Mouse (Mus musculus): Measurements from ENCODE around the gene Rhoh. TPM values are rescaled to one million over a fixed set of nuclear protein-coding genes. Genes with fewer than 3 reads are reported as not detected.

Rhoh gene
- total RNA-seq, 1 experiment: 0.27 TPM

GRCm38 (mm10) chr5:65919904-65920303 is 58.9 kb downstream of the Rhoh start:
- Histone ChIP-seq H3K27ac (ENCODE audit: insufficient read depth, low read depth, low read length, poor library complexity, severe bottlenecking) (no peak overlapping the region), H3K36me3 (ENCODE audit: control insufficient read depth, insufficient read depth, low read length, poor library complexity, severe bottlenecking) (no peaks in the 10 kb centered on the region), H3K9ac (ENCODE audit: insufficient read depth, low read depth, low read length, poor library complexity, severe bottlenecking) (no peak overlapping the region), H3K9me3 (ENCODE audit: control insufficient read depth, insufficient read depth, low read depth, low read length) (no peaks in the 10 kb centered on the region), H3K4me1 (ENCODE audit: control insufficient read depth in 2 of 2, insufficient read depth in 2 of 2, low read length in 2 of 2, poor library complexity in 1 of 2) (peaks cover 0 to 3% of the 10 kb centered on the region in 2 experiments; a peak in 1 of 4 replicates), H3K4me3 (ENCODE audit: insufficient read depth in 1 of 2, low read depth in 1 of 2, low read length in 2 of 2, poor library complexity in 1 of 2, severe bottlenecking in 1 of 2) (no peak overlapping the region)
- DNase-seq (ENCODE audit: low read depth, low spot score): no peak
- in situ Hi-C loops (cut with MboI; ENCODE audit: low sequenced_read_pairs in 2 of 2, unreplicated experiment in 2 of 2): no loop called here
- TF ChIP-seq ZNF384 (IDR thresholded peaks at IDR 0.05; ENCODE audit: low read depth, low read length) (no peak), MAFK (IDR thresholded peaks at IDR 0.05; ENCODE audit: insufficient read depth, low read depth, low read length) (no peak), ZC3H11A (IDR thresholded peaks at IDR 0.05; ENCODE audit: borderline replicate concordance, low read depth, low read length) (no peak), CHD2 (IDR thresholded peaks at IDR 0.05; ENCODE audit: low read depth, low read length) (no peak), HCFC1 (IDR thresholded peaks at IDR 0.05; ENCODE audit: borderline replicate concordance, insufficient read depth, low read length) (no peak)

- Histone ChIP-seq H3K9me3 (ENCODE audit: control insufficient read depth, insufficient read depth, low read depth, low read length) (no peaks in the 10 kb centered on the region), H3K27ac (ENCODE audit: insufficient read depth, low read depth, low read length, poor library complexity, severe bottlenecking) (no peak overlapping the region), H3K4me3 (ENCODE audit: insufficient read depth in 1 of 2, low read depth in 1 of 2, low read length in 2 of 2, poor library complexity in 1 of 2, severe bottlenecking in 1 of 2) (no peak overlapping the region), H3K4me1 (ENCODE audit: control insufficient read depth in 2 of 2, insufficient read depth in 2 of 2, low read length in 2 of 2, poor library complexity in 1 of 2) (peaks cover 0 to 3% of the 10 kb centered on the region in 2 experiments; a peak in 1 of 4 replicates), H3K9ac (ENCODE audit: insufficient read depth, low read depth, low read length, poor library complexity, severe bottlenecking) (no peak overlapping the region), H3K36me3 (ENCODE audit: control insufficient read depth, insufficient read depth, low read length, poor library complexity, severe bottlenecking) (no peaks in the 10 kb centered on the region)
- DNase-seq (ENCODE audit: low read depth, low spot score): no peak
- TF ChIP-seq MAFK (IDR thresholded peaks at IDR 0.05; ENCODE audit: insufficient read depth, low read depth, low read length) (no peak), ZC3H11A (IDR thresholded peaks at IDR 0.05; ENCODE audit: borderline replicate concordance, low read depth, low read length) (no peak), HCFC1 (IDR thresholded peaks at IDR 0.05; ENCODE audit: borderline replicate concordance, insufficient read depth, low read length) (no peak), CHD2 (IDR thresholded peaks at IDR 0.05; ENCODE audit: low read depth, low read length) (no peak), ZNF384 (IDR thresholded peaks at IDR 0.05; ENCODE audit: low read depth, low read length) (no peak)
- in situ Hi-C loops (cut with MboI; ENCODE audit: low sequenced_read_pairs in 2 of 2, unreplicated experiment in 2 of 2): no loop called here
These were observed 59.9 kb downstream of the Rhoh start for GRCm38 (mm10) chr5:65920701-65921426.

- Histone ChIP-seq H3K4me3 (ENCODE audit: insufficient read depth in 1 of 2, low read depth in 1 of 2, low read length in 2 of 2, poor library complexity in 1 of 2, severe bottlenecking in 1 of 2) (no peak overlapping the region), H3K9me3 (ENCODE audit: control insufficient read depth, insufficient read depth, low read depth, low read length) (no peaks in the 10 kb centered on the region), H3K4me1 (ENCODE audit: control insufficient read depth in 2 of 2, insufficient read depth in 2 of 2, low read length in 2 of 2, poor library complexity in 1 of 2) (peaks cover 0 to 3% of the 10 kb centered on the region in 2 experiments; a peak in 1 of 4 replicates), H3K9ac (ENCODE audit: insufficient read depth, low read depth, low read length, poor library complexity, severe bottlenecking) (no peak overlapping the region), H3K27ac (ENCODE audit: insufficient read depth, low read depth, low read length, poor library complexity, severe bottlenecking) (no peak overlapping the region), H3K36me3 (ENCODE audit: control insufficient read depth, insufficient read depth, low read length, poor library complexity, severe bottlenecking) (no peaks in the 10 kb centered on the region)
- in situ Hi-C loops (cut with MboI; ENCODE audit: low sequenced_read_pairs in 2 of 2, unreplicated experiment in 2 of 2): no loop called here
- no peak for DNase-seq (ENCODE audit: low read depth, low spot score)
- TF ChIP-seq HCFC1 (IDR thresholded peaks at IDR 0.05; ENCODE audit: borderline replicate concordance, insufficient read depth, low read length): no peak
- TF ChIP-seq CHD2 (IDR thresholded peaks at IDR 0.05; ENCODE audit: low read depth, low read length): no peak
- TF ChIP-seq MAFK (IDR thresholded peaks at IDR 0.05; ENCODE audit: insufficient read depth, low read depth, low read length): no peak
- no peak for TF ChIP-seq ZC3H11A (IDR thresholded peaks at IDR 0.05; ENCODE audit: borderline replicate concordance, low read depth, low read length)
- no peak for TF ChIP-seq ZNF384 (IDR thresholded peaks at IDR 0.05; ENCODE audit: low read depth, low read length)
These were observed 60.6 kb downstream of the Rhoh start for GRCm38 (mm10) chr5:65921477-65922138.

GRCm38 (mm10) chr5:65926666-65927065 is 65.7 kb downstream of the Rhoh start:
- H3K36me3 ChIP-seq (ENCODE audit: control insufficient read depth, insufficient read depth, low read length, poor library complexity, severe bottlenecking): no peaks in the 10 kb centered on the region
- H3K4me1 ChIP-seq (ENCODE audit: control insufficient read depth in 2 of 2, insufficient read depth in 2 of 2, low read length in 2 of 2, poor library complexity in 1 of 2): no peaks in the 10 kb centered on the region
- H3K9ac ChIP-seq (ENCODE audit: insufficient read depth, low read depth, low read length, poor library complexity, severe bottlenecking): no peak overlapping the region
- DNase-seq (ENCODE audit: low read depth, low spot score): no peak
- no peaks in the 10 kb centered on the region for H3K9me3 ChIP-seq (ENCODE audit: control insufficient read depth, insufficient read depth, low read depth, low read length)
- in situ Hi-C loops (cut with MboI; ENCODE audit: low sequenced_read_pairs in 2 of 2, unreplicated experiment in 2 of 2): loop anchor here in 1 of 2 experiments (25.0 kb wide), 1 partner anchor 89 kb away; no protein-coding TSS in a partner anchor
- H3K4me3 ChIP-seq (ENCODE audit: insufficient read depth in 1 of 2, low read depth in 1 of 2, low read length in 2 of 2, poor library complexity in 1 of 2, severe bottlenecking in 1 of 2): no peak overlapping the region
- H3K27ac ChIP-seq (ENCODE audit: insufficient read depth, low read depth, low read length, poor library complexity, severe bottlenecking): no peak overlapping the region
- TF ChIP-seq ZC3H11A (IDR thresholded peaks at IDR 0.05; ENCODE audit: borderline replicate concordance, low read depth, low read length) (no peak), MAFK (IDR thresholded peaks at IDR 0.05; ENCODE audit: insufficient read depth, low read depth, low read length) (no peak), ZNF384 (IDR thresholded peaks at IDR 0.05; ENCODE audit: low read depth, low read length) (no peak), CHD2 (IDR thresholded peaks at IDR 0.05; ENCODE audit: low read depth, low read length) (no peak), HCFC1 (IDR thresholded peaks at IDR 0.05; ENCODE audit: borderline replicate concordance, insufficient read depth, low read length) (no peak)
